Mouse (Mus musculus) forebrain, embryonic 10.5 days (tissue): ENCODE data around the gene Filip1. TPM values are rescaled to one million over a fixed set of nuclear protein-coding genes. Genes with fewer than 3 reads are reported as not detected.

Experiments used
- DNase-seq: peaks from one replicate; pipeline ENCODE4 v3.0.0-alpha.2; 2017; ENCODE audit warnings: low spot score; ENCODE audit errors: extremely low spot score
- H3K27ac ChIP-seq: fragments of 300-500 bp; sonication (generic); 2 replicates; pipeline ENCODE4 v1.5.1; 2016; ENCODE audit warnings: mild to moderate bottlenecking
- H3K27me3 ChIP-seq: fragments of 300-500 bp; sonication (generic); 2 replicates; pipeline ENCODE4 v1.6.1; 2016; ENCODE audit warnings: mild to moderate bottlenecking; ENCODE audit not compliant: poor library complexity, severe bottlenecking
- H3K36me3 ChIP-seq: fragments of 300-500 bp; sonication (generic); replicated peaks from 2 replicates; pipeline ENCODE4 v1.6.1; 2016; ENCODE audit warnings: mild to moderate bottlenecking, moderate library complexity
- H3K4me1 ChIP-seq: fragments of 300-500 bp; sonication (generic); 2 replicates; pipeline ENCODE4 v1.6.1; 2016
- H3K4me3 ChIP-seq: fragments of 300-500 bp; sonication (generic); 2 replicates; pipeline ENCODE4 v1.5.1; 2016; ENCODE audit warnings: mild to moderate bottlenecking, moderate library complexity
- H3K9me3 ChIP-seq: fragments of 300-500 bp; sonication (generic); 2 replicates; pipeline ENCODE4 v1.6.1; 2016; ENCODE audit warnings: mild to moderate bottlenecking, moderate library complexity
- WGBS: fragments of 180-500 bp; shearing (Covaris S2); methylation state at CpG from one replicate; pipeline ENCODE4 v1.1.7; 2016; 5-methylcytosine and 5-hydroxymethylcytosine counted together
- polyA plus RNA-seq: library from polyadenylated mRNA; unstranded; fragments of >200 nt; fragmentation: Nextera tagmentation; extraction: Ambion mirVana; gene quantifications from 2 replicates; pipeline ENCODE4 v1.2.1, GENCODE M21; 2016

Gene Filip1
- polyA plus RNA-seq, 1 experiment from 2014 or later: 11.9 TPM

DNA sequence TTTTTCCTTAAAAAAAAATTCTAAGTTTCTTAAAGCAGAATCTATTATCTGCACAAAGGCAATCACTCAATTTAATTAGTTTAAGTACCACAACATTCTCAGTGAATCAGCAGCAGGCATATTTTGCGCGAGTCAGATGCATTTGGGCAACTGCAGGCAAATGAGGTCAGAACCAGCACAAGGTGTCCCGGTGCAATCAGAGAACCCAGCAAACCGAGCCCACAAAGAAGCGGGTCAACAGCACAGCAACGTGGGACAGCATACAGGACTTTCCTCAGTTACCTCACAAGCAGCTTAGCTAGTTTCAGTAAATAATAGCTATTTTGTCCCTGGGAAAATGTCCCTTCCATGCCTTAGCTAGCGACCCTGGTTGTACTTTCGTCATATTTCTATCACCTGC lies 35.9 kb downstream of the Filip1 start:
- H3K27me3 ChIP-seq: no peaks in the 10 kb centered on the region
- 73% methylated on average over 8 of the region's 8 CpGs for WGBS
- H3K4me3 ChIP-seq: no peak overlapping the region
- no peaks in the 10 kb centered on the region for H3K36me3 ChIP-seq
- H3K4me1 ChIP-seq: peaks cover 15% of the 10 kb centered on the region
- no peak overlapping the region for H3K27ac ChIP-seq
- DNase-seq: no peak
- no peaks in the 10 kb centered on the region for H3K9me3 ChIP-seq

DNA sequence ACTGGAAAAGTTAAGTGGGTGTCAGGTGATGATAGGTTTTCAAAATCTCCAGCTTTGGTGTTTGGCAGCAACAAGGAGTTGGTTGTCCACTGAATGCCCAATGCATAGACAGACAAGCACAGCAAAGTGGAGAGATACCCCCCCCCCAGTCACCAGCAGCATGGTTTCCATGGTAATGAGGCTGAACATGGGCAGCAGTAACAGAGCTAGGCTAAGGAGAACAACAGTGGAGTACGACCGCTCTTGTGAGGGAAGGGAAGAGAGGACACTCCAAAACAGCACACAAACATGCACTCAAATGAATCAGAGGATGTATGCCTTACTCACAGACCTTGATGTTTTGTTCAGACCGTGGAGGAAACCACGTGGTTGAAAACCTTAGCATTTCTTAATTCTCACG lies 37.5 kb downstream of the Filip1 start:
- H3K9me3 ChIP-seq: no peaks in the 10 kb centered on the region
- H3K36me3 ChIP-seq: no peaks in the 10 kb centered on the region
- no peak overlapping the region for H3K27ac ChIP-seq
- H3K4me1 ChIP-seq: peaks cover 15% of the 10 kb centered on the region
- no peaks in the 10 kb centered on the region for H3K27me3 ChIP-seq
- 89% methylated on average over 5 of the region's 5 CpGs for WGBS
- DNase-seq: no peak
- no peak overlapping the region for H3K4me3 ChIP-seq

DNA sequence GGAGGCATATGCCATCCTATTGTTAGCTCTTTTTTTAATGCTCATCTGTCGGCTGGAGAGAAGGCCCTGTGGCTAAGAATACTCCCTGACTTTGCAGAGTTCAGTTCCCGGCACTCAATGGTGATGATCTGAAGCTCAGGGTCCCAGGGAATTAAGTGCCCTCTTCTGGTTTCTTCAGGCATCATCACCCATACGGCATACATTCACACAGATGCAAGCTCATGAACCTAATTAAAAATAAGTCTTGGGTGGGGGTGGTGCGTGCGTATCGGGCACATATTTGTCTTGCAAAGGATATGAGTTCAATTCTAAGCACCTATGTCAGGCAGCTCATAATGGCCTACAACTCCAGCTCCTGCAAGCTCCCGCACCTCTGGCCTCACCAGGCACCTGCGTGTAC lies 39.1 kb downstream of the Filip1 start:
- H3K27me3 ChIP-seq: no peaks in the 10 kb centered on the region
- no peak overlapping the region for H3K4me3 ChIP-seq
- H3K27ac ChIP-seq: no peak overlapping the region
- no peaks in the 10 kb centered on the region for H3K36me3 ChIP-seq
- no peak for DNase-seq
- WGBS: 90% methylated on average over 8 of the region's 8 CpGs
- no peaks in the 10 kb centered on the region for H3K9me3 ChIP-seq
- peaks cover 15% of the 10 kb centered on the region for H3K4me1 ChIP-seq

DNA sequence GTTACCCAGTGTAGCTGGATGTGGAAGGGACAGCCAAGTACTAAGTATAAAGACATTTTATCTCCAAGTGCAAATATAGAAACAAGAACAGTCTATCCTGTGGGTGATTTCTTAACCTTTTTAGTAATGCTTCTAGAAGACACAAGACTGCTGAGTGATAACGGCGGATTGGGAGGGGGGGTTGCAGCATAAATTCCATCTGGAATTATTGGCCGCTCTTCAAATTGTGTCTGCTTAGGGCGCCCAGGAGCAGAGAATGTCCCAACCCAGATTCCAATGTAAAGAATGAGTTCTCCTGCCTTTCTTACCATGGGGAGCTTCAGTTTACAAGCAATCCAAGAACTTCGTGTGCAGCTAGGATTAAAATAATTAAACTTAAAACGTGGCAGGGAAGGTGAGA lies 39.9 kb downstream of the Filip1 start:
- Histone ChIP-seq H3K9me3 (no peaks in the 10 kb centered on the region), H3K36me3 (no peaks in the 10 kb centered on the region), H3K4me3 (no peak overlapping the region), H3K4me1 (peaks cover 9% of the 10 kb centered on the region), H3K27ac (no peak overlapping the region), H3K27me3 (no peaks in the 10 kb centered on the region)
- no peak for DNase-seq
- 90% methylated on average over 6 of the region's 6 CpGs for WGBS

DNA sequence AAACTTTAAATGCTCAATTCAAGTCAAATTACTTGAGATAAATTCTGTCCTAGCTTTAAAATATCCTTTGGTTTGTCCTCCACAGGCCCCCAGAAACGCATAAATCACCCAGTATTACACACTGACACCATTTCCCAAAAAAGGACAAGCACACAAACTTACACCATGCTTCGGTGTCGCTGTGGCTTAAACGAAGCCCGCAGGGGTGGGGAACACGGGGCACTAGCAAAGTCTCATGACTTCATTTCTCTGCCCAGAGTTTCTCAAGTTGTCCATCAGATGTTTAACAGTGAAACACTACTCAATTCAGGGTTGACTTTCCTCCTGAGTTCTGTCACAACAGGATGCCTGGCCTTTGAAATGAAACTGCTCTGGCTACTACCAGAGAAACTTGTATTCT lies 41.0 kb downstream of the Filip1 start:
- no peak for DNase-seq
- Histone ChIP-seq H3K4me3 (no peak overlapping the region), H3K4me1 (peaks cover 3% of the 10 kb centered on the region; the same call in 1 of the 2 replicates), H3K27me3 (no peaks in the 10 kb centered on the region), H3K36me3 (no peaks in the 10 kb centered on the region), H3K9me3 (no peaks in the 10 kb centered on the region), H3K27ac (no peak overlapping the region)
- WGBS: 89% methylated on average over 6 of the region's 6 CpGs

DNA sequence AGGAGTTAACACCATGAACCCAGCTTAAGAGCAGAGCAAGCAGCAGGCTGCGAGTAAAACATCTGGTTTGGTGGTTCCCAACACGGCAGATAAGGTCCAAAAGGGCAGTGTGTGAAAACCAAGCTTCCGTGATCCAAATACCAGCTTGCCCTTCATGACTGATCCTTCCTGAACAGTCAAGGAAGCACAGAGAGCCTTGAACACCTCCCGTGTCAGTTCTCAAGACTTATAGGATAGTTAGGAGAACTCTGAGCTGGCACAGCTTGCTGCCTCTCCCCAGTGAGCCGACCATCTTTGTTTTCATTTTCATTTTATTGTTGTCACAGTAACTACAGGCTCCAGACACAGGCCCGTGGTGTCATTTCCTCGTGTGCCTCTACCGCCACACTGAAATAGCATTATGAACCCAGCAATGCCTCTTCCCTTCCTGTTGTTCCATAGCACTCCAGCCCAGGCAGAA lies 42.0 kb downstream of the Filip1 start:
- Histone ChIP-seq H3K36me3 (no peaks in the 10 kb centered on the region), H3K4me1 (0 out of 2 replicates have a peak, but pooled peaks cover 3% of the 10 kb centered on the region), H3K27ac (no peak overlapping the region), H3K4me3 (no peak overlapping the region), H3K9me3 (no peaks in the 10 kb centered on the region), H3K27me3 (no peaks in the 10 kb centered on the region)
- WGBS: 77% methylated on average over 8 of the region's 8 CpGs
- DNase-seq: no peak

DNA sequence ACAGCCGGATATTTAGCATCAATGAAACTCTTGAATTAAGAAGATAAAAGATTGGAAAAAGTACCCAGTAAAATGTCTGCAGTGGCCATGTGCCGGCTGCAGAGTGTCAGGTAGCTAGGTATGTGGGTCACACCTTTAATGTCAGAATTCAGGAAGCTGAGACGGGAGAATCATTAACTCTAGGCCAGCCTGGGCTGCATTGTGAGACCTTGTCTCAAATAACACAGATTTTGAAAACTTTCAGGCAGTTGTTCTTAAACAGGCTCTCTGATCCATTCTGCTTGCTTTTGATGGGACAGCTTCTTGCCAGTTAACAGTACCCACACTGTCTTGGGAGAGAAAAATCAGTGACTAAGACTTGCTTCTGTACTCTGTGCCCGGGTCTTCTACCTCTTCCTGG lies 43.1 kb downstream of the Filip1 start:
- Histone ChIP-seq H3K36me3 (no peaks in the 10 kb centered on the region), H3K4me3 (no peak overlapping the region), H3K27me3 (no peaks in the 10 kb centered on the region), H3K9me3 (no peaks in the 10 kb centered on the region), H3K27ac (no peak overlapping the region), H3K4me1 (0 out of 2 replicates have a peak, but pooled peaks cover 3% of the 10 kb centered on the region)
- WGBS: 88% methylated on average over 4 of the region's 4 CpGs
- no peak for DNase-seq

DNA sequence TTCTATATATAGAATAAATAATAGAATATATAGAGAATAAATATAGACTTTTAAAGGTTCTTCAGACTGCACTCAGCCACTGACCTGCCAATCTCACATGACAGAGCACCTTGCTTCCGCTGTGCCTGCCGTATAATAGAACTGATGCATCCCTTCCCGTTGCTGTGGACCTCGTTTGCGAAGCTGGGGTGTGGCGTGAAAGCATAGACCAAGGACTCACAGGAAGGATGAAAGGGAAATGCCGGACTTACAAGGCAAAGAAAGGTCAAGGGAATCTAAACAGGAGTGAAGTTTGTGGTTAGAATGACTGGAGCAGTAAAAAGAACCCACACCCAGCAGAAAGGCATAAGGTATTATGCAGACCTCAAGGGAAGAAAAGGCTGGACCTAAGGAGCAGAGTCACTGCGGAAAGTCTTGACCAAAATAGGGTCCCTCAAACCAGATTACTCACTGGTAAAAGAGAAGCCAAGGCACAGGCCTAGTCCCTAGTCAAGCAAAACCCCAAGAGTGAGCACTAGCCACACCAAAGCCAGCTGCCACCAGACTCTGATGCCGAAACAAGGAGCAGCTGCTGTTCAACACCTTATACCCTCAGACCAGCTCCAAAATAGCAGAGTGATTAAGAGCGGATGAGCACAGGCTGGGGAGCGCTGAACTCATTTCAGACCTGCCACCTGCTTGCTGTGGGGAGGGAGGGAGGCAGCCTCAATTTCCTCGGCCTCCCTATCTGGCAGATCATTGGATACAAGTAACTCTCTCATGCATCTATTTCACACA lies 45.8 kb downstream of the Filip1 start:
- no peak for DNase-seq
- H3K36me3 ChIP-seq: no peaks in the 10 kb centered on the region
- H3K4me1 ChIP-seq: peaks cover 7% of the 10 kb centered on the region
- 80% methylated on average over 12 of the region's 12 CpGs for WGBS
- H3K27ac ChIP-seq: no peak overlapping the region
- H3K9me3 ChIP-seq: no peaks in the 10 kb centered on the region
- H3K27me3 ChIP-seq: no peaks in the 10 kb centered on the region
- H3K4me3 ChIP-seq: no peak overlapping the region

DNA sequence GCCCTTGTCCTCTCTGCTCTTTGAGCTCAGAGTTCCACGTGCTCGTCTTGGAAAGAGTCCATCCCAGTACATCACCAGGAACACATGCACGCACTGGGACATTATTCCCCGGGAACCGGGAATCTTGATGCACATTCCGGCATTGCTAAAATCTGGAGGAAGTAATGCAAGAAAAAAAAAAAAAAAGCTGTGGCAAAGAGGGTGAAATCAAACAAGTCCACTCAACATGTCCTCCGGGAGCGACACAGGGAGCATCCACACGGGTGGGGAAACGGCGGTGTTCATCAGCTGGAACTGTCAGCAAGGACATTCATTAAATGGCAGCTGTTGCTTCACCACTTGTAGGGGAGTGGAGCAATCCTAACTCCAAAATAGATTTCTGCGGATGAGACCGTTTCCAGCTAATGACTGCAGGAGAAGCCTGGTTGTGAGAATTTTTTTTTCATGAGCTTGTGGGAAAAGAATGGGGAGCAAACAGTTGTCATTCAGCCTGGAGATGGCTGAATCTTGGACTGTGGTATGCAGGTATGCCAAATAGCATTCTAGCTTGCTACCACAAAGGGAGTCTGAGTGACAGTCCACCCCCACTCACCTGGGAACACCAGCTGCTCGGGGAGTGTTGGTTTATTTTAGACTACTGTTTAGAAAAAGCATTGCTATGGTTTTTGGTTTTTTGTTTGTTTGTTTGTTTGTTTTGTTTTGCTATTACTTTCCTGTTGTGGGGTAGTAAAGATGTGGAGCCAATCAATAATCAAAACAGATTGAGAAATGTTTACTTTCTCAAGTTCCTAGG lies 46.9 kb downstream of the Filip1 start:
- Histone ChIP-seq H3K27ac (no peak overlapping the region), H3K9me3 (no peaks in the 10 kb centered on the region), H3K27me3 (no peaks in the 10 kb centered on the region), H3K36me3 (no peaks in the 10 kb centered on the region), H3K4me1 (peaks cover 16% of the 10 kb centered on the region), H3K4me3 (no peak overlapping the region)
- DNase-seq: no peak
- 92% methylated on average over 14 of the region's 14 CpGs for WGBS

DNA sequence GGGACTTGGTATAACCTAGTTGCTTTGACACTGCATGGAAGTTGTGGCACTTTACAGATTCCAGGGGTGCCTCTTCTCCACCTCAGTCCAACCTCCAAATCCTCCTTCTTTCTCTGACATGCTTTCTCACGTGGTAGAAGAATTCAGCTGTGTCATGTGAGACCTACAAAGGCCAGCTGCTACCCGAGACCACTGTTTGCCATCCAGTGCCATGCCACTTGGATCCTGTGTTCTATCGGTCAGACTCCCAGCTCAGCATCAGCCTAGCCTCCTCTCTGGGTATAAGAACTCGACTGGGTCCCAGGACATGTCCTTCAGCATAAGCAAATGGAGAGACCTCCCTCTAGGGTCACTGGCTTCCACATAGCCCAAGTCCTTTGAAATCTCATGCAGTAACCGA lies 47.6 kb downstream of the Filip1 start:
- H3K4me3 ChIP-seq: no peak overlapping the region
- 79% methylated on average over 5 of the region's 5 CpGs for WGBS
- H3K4me1 ChIP-seq: peaks cover 16% of the 10 kb centered on the region
- H3K36me3 ChIP-seq: no peaks in the 10 kb centered on the region
- no peak overlapping the region for H3K27ac ChIP-seq
- DNase-seq: no peak
- no peaks in the 10 kb centered on the region for H3K27me3 ChIP-seq
- no peaks in the 10 kb centered on the region for H3K9me3 ChIP-seq

DNA sequence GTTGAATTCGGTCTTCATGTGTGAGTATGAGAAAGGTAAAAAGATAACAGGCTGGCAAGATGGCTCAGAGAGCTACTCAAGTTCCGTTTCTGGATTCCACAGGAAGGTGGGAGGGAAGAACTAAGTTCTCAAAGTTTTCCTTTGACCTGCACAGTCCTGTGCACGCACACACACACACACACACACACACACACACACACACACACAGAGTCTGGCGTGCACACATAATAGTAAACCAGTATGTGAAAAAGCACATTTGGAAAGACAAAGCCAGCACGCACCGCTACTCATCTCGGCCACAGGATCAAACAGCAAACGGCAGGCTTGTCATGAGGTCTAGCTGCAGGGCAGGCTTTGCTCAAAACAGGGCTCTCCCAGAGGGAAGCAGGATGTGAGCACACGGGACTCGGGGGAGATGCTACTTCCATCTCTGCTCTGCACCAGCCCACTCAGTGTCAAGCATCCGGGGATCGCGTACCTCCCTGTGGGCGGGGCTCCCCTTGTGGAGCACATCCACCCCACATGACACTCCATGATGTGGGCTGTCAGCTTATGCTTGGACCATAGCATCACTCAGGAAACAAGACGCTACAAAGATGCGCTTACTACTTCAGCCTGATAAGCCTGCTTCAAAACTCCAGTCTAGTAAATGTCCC lies 50.9 kb downstream of the Filip1 start:
- H3K4me3 ChIP-seq: peak overlapping the region; percentile 14; the same call in 1 of the 2 replicates
- H3K9me3 ChIP-seq: no peaks in the 10 kb centered on the region
- peak overlapping the region; percentile 42; the same call in 1 of the 2 replicates for H3K27ac ChIP-seq
- WGBS: 66% methylated on average over 16 of the region's 16 CpGs
- no peaks in the 10 kb centered on the region for H3K36me3 ChIP-seq
- H3K27me3 ChIP-seq: no peaks in the 10 kb centered on the region
- H3K4me1 ChIP-seq: peaks cover 14% of the 10 kb centered on the region
- peak; percentile 26 for DNase-seq

DNA sequence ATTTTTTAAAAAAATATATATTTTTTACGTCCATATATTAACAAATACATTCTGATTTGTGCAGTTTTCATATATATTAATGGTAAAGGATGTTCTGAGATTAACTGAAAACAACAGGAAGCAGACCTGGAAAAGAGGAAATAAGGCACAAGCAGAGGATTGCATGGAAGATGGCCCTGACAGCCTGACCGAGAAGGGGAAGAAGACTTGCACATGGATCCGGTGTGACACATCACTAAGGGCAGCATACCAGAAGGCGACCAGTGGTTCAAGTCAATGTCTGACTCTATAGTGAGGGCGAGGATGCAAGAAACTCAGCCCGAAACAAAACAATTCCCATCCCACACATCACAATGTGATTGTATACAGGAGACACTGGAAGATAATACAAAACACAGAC lies 52.2 kb downstream of the Filip1 start:
- no peak for DNase-seq
- no peak overlapping the region for H3K27ac ChIP-seq
- H3K27me3 ChIP-seq: no peaks in the 10 kb centered on the region
- no peak overlapping the region for H3K4me3 ChIP-seq
- H3K36me3 ChIP-seq: no peaks in the 10 kb centered on the region
- 89% methylated on average over 6 of the region's 6 CpGs for WGBS
- no peaks in the 10 kb centered on the region for H3K9me3 ChIP-seq
- H3K4me1 ChIP-seq: peaks cover 14% of the 10 kb centered on the region

DNA sequence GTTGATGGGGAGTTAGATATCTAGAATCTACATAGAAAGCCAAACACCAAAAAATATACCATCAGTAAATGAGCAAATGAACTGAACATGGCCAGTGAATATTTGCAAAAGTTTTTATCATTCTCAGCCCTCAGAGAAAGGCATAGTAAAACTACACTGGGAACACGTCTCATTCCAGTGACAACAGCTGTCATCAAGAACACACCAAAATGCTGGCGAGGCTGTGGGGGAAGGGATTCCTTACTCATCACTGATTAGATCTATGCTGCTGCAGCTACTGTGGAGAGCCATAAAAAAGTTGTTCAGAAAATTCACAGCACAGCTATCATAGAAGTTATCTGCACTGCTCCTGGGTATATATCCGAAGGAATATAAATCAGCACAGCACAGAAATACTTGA lies 54.3 kb downstream of the Filip1 start:
- WGBS: 84% methylated on average over 3 of the region's 3 CpGs
- no peak overlapping the region for H3K27ac ChIP-seq
- H3K27me3 ChIP-seq: no peaks in the 10 kb centered on the region
- no peaks in the 10 kb centered on the region for H3K9me3 ChIP-seq
- H3K4me1 ChIP-seq: peaks cover 14% of the 10 kb centered on the region
- no peak overlapping the region for H3K4me3 ChIP-seq
- no peaks in the 10 kb centered on the region for H3K36me3 ChIP-seq
- no peak for DNase-seq
